Mouse (Mus musculus): ENCODE results near the gene Gm6370. TPM values are rescaled to one million over a fixed set of nuclear protein-coding genes. Genes with fewer than 3 reads are reported as not detected.
"Not testable (repeated sequence)": the region's sequence is repeated elsewhere in the genome, so short reads cannot be mapped to it uniquely, and the experiment has no call there.

Gm6370 gene
- polyA plus RNA-seq, 1 experiment: not detected

DNA sequence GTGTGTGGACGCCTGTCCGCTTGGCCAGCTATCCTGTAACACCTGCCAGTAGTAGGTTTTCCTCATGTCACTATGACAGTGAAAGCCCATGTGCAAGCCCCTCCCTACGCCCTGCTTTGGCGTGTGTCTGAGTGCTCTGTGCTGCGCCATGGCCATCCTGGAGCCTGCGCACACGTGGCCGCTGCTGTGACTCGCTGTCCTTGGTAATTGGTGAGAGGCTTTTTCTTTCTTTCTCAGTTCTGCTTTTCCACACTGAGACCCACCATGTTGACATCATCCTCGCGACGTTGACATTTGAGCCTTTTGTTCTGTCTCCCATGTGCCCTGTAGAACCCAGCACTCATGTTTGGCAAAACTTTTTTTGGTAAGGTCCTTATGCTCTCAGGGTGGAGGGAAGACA lies 19.3 kb upstream of the Gm6370 start:
- Histone ChIP-seq H3K27ac (ENCODE audit: insufficient read depth, low read depth, low read length) (no peak overlapping the region), H3K4me3 (ENCODE audit: insufficient read depth, low read depth, low read length) (no peak overlapping the region), H3K4me1 (ENCODE audit: control insufficient read depth, insufficient read depth, low read length) (no peaks in the 10 kb centered on the region)
- TF ChIP-seq CTCF (IDR thresholded peaks at IDR 0.05; ENCODE audit: insufficient read depth, low read depth, low read length) (no peak), POLR2A (IDR thresholded peaks at IDR 0.05; ENCODE audit: insufficient read depth, low read depth, low read length) (no peak)
- 93% methylated on average over 12 of the region's 12 CpGs for WGBS

DNA sequence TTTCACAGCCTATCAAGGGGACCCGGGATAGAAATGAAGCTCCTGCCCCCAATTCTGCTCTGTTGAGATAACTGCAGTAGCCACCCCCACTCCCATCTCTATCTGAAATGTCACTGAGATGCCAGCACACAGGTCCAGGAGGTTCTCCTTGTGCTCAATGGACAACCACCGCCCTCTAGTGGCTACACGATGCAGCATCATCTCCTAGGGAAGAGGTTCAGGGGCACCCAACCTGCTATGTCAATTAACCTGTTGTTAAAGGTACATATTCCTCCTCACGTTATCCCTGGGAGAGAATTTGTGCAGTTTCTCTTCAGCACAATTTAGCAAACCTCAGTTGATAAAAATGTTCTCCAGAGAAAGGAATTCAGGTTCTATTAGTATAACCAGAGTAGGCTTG lies 11.6 kb upstream of the Gm6370 start:
- not testable (repeated sequence) for H3K27ac ChIP-seq (ENCODE audit: insufficient read depth, low read depth, low read length); H3K4me3 ChIP-seq (ENCODE audit: insufficient read depth, low read depth, low read length); H3K4me1 ChIP-seq (ENCODE audit: control insufficient read depth, insufficient read depth, low read length)
- 9% methylated on average over 4 of the region's 4 CpGs for WGBS

DNA sequence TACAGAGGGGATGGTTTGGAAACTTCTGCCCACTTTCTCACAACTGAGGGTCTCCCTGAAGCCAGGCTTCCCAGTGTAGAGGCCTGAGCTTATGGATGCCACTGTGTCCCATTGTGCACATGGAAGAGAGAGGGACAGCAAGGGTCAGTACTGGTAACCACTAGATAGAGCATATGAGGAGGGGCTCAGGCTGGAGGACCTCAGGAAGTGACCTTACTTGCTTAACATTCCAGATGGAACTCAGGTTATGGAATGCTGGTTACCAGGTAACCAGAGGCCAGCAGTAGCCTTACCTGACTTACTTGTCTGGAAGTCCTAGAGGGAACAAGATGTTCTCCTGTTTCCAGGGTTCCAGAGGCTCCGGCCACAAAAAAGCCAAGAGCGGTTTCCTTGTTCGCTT lies 9.5 kb upstream of the Gm6370 start, which contains the start of gene Gm6408:
Gene Gm6408, plus strand, starts transcription at position 301 of the 400 bp plus-strand sequence.
- H3K27ac ChIP-seq (ENCODE audit: insufficient read depth, low read depth, low read length); H3K4me3 ChIP-seq (ENCODE audit: insufficient read depth, low read depth, low read length); H3K4me1 ChIP-seq (ENCODE audit: control insufficient read depth, insufficient read depth, low read length): not testable (repeated sequence)
- 94% methylated on average over 3 of the region's 3 CpGs for WGBS

DNA sequence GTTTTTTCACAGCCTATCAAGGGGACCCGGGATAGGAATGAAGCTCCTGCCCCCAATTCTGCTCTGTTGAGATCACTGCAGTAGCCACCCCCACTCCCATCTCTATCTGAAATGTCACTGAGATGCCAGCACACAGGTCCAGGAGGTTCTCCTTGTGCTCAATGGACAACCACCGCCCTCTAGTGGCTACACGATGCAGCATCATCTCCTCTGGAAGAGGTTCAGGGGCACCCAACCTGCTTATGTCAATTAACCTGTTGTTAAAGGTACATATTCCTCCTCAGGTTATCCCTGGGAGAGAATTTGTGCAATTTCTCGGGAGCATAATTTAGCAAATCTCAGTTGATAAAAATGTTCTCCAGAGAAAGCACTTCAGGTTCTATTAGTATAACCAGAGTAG lies 2.2 kb upstream of the Gm6370 start:
- 22% methylated on average over 3 of the region's 4 CpGs for WGBS
- not testable (repeated sequence) for H3K4me1 ChIP-seq (ENCODE audit: control insufficient read depth, insufficient read depth, low read length); H3K4me3 ChIP-seq (ENCODE audit: insufficient read depth, low read depth, low read length); H3K27ac ChIP-seq (ENCODE audit: insufficient read depth, low read depth, low read length)

DNA sequence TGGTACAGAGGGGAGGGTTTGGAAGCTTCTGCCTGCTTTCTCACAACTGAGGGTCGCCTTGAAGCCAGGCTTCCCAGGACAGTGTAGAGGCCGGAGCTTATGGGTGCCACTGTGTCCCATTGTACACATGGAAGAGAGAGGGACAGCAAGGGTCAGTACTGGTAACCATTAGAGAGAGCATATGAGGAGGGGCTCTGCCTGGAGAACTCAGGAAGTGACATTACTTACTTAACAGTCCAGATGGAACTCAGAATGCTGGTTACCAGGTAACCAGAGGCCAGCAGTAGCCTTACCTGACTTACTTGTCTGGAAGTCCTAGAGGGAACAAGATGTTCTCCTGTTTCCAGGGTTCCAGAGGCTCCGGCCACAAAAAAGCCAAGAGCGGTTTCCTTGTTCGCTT lies 10.9 kb downstream of the Gm6370 start, which contains the start of gene 4930449I24Rik:
Gene 4930449I24Rik, plus strand, starts transcription at position 301 of the 400 bp plus-strand sequence.
- H3K27ac ChIP-seq (ENCODE audit: insufficient read depth, low read depth, low read length): not testable (repeated sequence)
- WGBS: no CpG with 5 or more reads among the region's 5 CpGs

DNA sequence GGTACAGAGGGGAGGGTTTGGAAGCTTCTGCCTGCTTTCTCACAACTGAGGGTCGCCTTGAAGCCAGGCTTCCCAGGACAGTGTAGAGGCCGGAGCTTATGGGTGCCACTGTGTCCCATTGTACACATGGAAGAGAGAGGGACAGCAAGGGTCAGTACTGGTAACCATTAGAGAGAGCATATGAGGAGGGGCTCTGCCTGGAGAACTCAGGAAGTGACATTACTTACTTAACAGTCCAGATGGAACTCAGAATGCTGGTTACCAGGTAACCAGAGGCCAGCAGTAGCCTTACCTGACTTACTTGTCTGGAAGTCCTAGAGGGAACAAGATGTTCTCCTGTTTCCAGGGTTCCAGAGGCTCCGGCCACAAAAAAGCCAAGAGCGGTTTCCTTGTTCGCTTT lies 22.7 kb downstream of the Gm6370 start, which contains the start of gene Gm3402:
Gene Gm3402, plus strand, starts transcription at position 301 of the 400 bp plus-strand sequence.
- not testable (repeated sequence) for H3K4me1 ChIP-seq (ENCODE audit: control insufficient read depth, insufficient read depth, low read length); H3K4me3 ChIP-seq (ENCODE audit: insufficient read depth, low read depth, low read length); H3K27ac ChIP-seq (ENCODE audit: insufficient read depth, low read depth, low read length)
- 100% methylated on average over 1 of the region's 5 CpGs for WGBS

More for the DNA sequence above, 10.9 kb downstream of the Gm6370 start, which contains the start of gene 4930449I24Rik:
- not testable (repeated sequence) for H3K4me1 ChIP-seq (ENCODE audit: control insufficient read depth, insufficient read depth, low read length); H3K4me3 ChIP-seq (ENCODE audit: insufficient read depth, low read depth, low read length)

DNA sequence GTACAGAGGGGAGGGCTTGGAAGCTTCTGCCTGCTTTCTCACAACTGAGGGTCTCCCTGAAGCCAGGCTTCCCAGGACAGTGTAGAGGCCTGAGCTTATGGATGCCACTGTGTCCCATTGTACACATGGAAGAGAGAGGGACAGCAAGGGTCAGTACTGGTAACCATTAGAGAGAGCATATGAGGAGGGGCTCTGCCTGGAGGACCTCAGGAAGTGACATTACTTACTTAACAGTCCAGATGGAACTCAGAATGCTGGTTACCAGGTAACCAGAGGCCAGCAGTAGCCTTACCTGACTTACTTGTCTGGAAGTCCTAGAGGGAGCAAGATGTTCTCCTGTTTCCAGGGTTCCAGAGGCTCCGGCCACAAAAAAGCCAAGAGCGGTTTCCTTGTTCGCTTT lies 34.3 kb downstream of the Gm6370 start, which contains the start of gene Gm3404:
Gene Gm3404, plus strand, starts transcription at position 301 of the 400 bp plus-strand sequence.
- not testable (repeated sequence) for H3K27ac ChIP-seq (ENCODE audit: insufficient read depth, low read depth, low read length); H3K4me3 ChIP-seq (ENCODE audit: insufficient read depth, low read depth, low read length); H3K4me1 ChIP-seq (ENCODE audit: control insufficient read depth, insufficient read depth, low read length)
- WGBS: 92% methylated on average over 3 of the region's 3 CpGs

DNA sequence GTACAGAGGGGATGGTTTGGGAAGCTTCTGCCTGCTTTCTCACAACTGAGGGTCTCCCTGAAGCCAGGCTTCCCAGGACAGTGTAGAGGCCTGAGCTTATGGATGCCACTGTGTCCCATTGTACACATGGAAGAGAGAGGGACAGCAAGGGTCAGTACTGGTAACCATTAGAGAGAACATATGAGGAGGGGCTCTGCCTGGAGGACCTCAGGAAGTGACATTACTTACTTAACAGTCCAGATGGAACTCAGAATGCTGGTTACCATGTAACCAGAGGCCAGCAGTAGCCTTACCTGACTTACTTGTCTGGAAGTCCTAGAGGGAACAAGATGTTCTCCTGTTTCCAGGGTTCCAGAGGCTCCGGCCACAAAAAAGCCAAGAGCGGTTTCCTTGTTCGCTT lies 46.2 kb downstream of the Gm6370 start, which contains the start of gene Gm3409:
Gene Gm3409, plus strand, starts transcription at position 301 of the 400 bp plus-strand sequence.
- H3K27ac ChIP-seq (ENCODE audit: insufficient read depth, low read depth, low read length); H3K4me1 ChIP-seq (ENCODE audit: control insufficient read depth, insufficient read depth, low read length); H3K4me3 ChIP-seq (ENCODE audit: insufficient read depth, low read depth, low read length): not testable (repeated sequence)
- WGBS: 97% methylated on average over 3 of the region's 3 CpGs

Other genes starting within 250 kb of the Gm6370 start
- gene Wasf3, start 106.4 kb upstream of the Gm6370 start, polyA plus RNA-seq (2012; ENCODE audit: insufficient read depth, insufficient read length, low replicate concordance, missing spikeins): not detected in 2 replicates
- gene Gm6408, start 9.4 kb upstream of the Gm6370 start, polyA plus RNA-seq (2012; ENCODE audit: insufficient read depth, insufficient read length, low replicate concordance, missing spikeins): not detected in 2 replicates
- not detected in 2 replicates for gene 4930449I24Rik, start 11.0 kb downstream of the Gm6370 start, polyA plus RNA-seq (2012; ENCODE audit: insufficient read depth, insufficient read length, low replicate concordance, missing spikeins)
- gene Gm3402, start 22.8 kb downstream of the Gm6370 start, polyA plus RNA-seq (2012; ENCODE audit: insufficient read depth, insufficient read length, low replicate concordance, missing spikeins): not detected in 2 replicates
- not detected in 2 replicates for gene Gm3404, start 34.4 kb downstream of the Gm6370 start, polyA plus RNA-seq (2012; ENCODE audit: insufficient read depth, insufficient read length, low replicate concordance, missing spikeins)
- gene Gm3409, start 46.3 kb downstream of the Gm6370 start, polyA plus RNA-seq (2012; ENCODE audit: insufficient read depth, insufficient read length, low replicate concordance, missing spikeins): not detected in 2 replicates
- gene Gm3415, start 64.8 kb downstream of the Gm6370 start, polyA plus RNA-seq (2012; ENCODE audit: insufficient read depth, insufficient read length, low replicate concordance, missing spikeins): not detected in 2 replicates
- gene Gpr12, start 93.9 kb downstream of the Gm6370 start, polyA plus RNA-seq (2012; ENCODE audit: insufficient read depth, insufficient read length, low replicate concordance, missing spikeins): not detected in 2 replicates

Data from olfactory bulb, adult 2 months (tissue).